In the genomic region with DNA sequence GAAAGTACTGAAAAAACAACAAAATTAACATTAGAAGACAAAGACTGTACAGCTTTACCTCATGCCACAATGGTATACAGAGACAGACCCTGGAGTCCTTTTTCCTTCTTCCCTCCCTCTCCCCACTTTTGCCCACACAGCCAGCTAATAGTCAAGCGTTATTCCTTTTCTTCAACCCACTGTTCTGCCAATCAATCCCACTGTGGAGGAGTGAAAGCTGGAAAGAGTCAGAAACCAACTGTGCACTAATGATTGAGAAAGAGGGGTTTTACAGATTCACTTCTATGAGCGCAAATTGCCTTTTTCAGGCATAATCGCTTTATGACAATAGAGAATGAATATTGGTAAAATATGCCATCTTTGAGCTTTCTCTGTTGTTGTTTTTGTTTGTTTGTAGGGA, we compare ENCODE assay signal across 20 mouse cellular contexts. TPM values are rescaled to one million over a fixed set of nuclear protein-coding genes. Genes with fewer than 3 reads are reported as not detected.
DNase-seq lines count a peak whose midpoint lies in the region; ATAC-seq lines count a peak whose summit lies in the region.
"Had no signal": no experiment of that assay in that cellular context is flagged by ENCODE, and none has a peak within 500 bp of the region (broad histone marks: within the 10 kb centered on the region; RNA-seq: fewer than 3 reads in every experiment).

No protein-coding gene starts in this region.

- no peak overlapping the region for H3K4me3 ChIP-seq in liver, embryonic 12.5 days
- H3K4me3 ChIP-seq: embryonic facial prominence, embryonic 10.5 days; embryonic facial prominence, embryonic 12.5 days; forebrain, embryonic 13.5 days; forebrain, embryonic 15.5 days had no signal

- peaks cover 51% of the 10 kb centered on the region for H3K4me1 ChIP-seq in liver, embryonic 12.5 days
- H3K4me1 ChIP-seq: embryonic facial prominence, embryonic 12.5 days had no signal

- H3K4me2 ChIP-seq in liver, embryonic 12.5 days = no peak overlapping the region
- H3K4me2 ChIP-seq: embryonic facial prominence, embryonic 12.5 days; forebrain, embryonic 13.5 days; forebrain, embryonic 15.5 days had no signal

- no peak overlapping the region for H3K9ac ChIP-seq in liver, embryonic 12.5 days
- H3K9ac ChIP-seq: embryonic facial prominence, embryonic 12.5 days; forebrain, embryonic 13.5 days; forebrain, embryonic 15.5 days had no signal

- H3K27ac ChIP-seq in liver, embryonic 12.5 days = no peak overlapping the region
- H3K27ac ChIP-seq: embryonic facial prominence, embryonic 10.5 days; embryonic facial prominence, embryonic 12.5 days; forebrain, embryonic 13.5 days; forebrain, embryonic 15.5 days had no signal

- ATAC-seq in liver, embryonic 12.5 days = no peak
- ATAC-seq: forebrain, embryonic 13.5 days; forebrain, embryonic 15.5 days had no signal

- 88% methylated on average over 3 of the region's 3 CpGs for WGBS in liver, embryonic 12.5 days (ENCODE audit: insufficient replicate concordance)

- no peaks in the 10 kb centered on the region for H3K27me3 ChIP-seq in liver, embryonic 12.5 days (replicated peaks)
- H3K27me3 ChIP-seq: embryonic facial prominence, embryonic 12.5 days; forebrain, embryonic 13.5 days; forebrain, embryonic 15.5 days had no signal

- H3K9me3 ChIP-seq in liver, embryonic 12.5 days (replicated peaks) = no peaks in the 10 kb centered on the region
- H3K9me3 ChIP-seq: embryonic facial prominence, embryonic 10.5 days; embryonic facial prominence, embryonic 12.5 days; forebrain, embryonic 13.5 days; forebrain, embryonic 15.5 days had no signal

- peak; percentile 28 for DNase-seq in heart, adult 11 months
- no peak for DNase-seq in heart, adult 9 months (ENCODE audit: low spot score in 2 of 2)
- DNase-seq in layer of hippocampus, adult 18-20 months (ENCODE audit: low spot score in 2 of 2) = peak; percentile 52 to 71
- DNase-seq in layer of hippocampus, postnatal 10 days (ENCODE audit: low spot score in 2 of 2) = no peak
- peak; percentile 35 for DNase-seq in layer of hippocampus, adult 9-11 months
- no peak for DNase-seq in layer of hippocampus, postnatal 36 days
- DNase-seq in brain, adult 2 months (ENCODE audit: low read depth, low spot score) = peak; percentile 54
- DNase-seq: adrenal gland, adult 2 months; adrenal gland, postnatal 10 days; adrenal gland, postnatal 25 days; cerebellum, adult 11-12 months; cerebellum, adult 2 months; cerebellum, adult 9-10 months; cerebellum, postnatal 10 days; cerebellum, postnatal 25 days had no signal

- peaks cover 9% of the 10 kb centered on the region for H3K36me3 ChIP-seq in liver, embryonic 12.5 days
- H3K36me3 ChIP-seq: embryonic facial prominence, embryonic 12.5 days; forebrain, embryonic 15.5 days had no signal

RNA-seq across cellular contexts. Expression of a gene that starts 17.0 kb away (rescaled TPM):
- 100 to 1,000 TPM; 213 to 220 TPM for total RNA-seq in layer of hippocampus, adult 18-20 months (2021)
- 100 to 1,000 TPM; 158 to 164 TPM for total RNA-seq in layer of hippocampus, postnatal 10 days (2021)
- 100 to 1,000 TPM; 216 to 228 TPM for total RNA-seq in layer of hippocampus, postnatal 36 days (2021)
- 21.0 and 21.3 TPM in 2 replicates for polyA plus RNA-seq in liver, embryonic 12.5 days (2016; fragmentation: Nextera tagmentation; extraction: Ambion mirVana)

RNA-seq across cellular contexts. Expression of a gene that starts 44.9 kb away (rescaled TPM):
- 10 to 100 TPM; 76.0 to 84.7 TPM for total RNA-seq in layer of hippocampus, adult 18-20 months (2021)
- 10 to 100 TPM; 68.9 to 80.7 TPM for total RNA-seq in layer of hippocampus, postnatal 10 days (2021)
- 10 to 100 TPM; 84.9 to 94.1 TPM for total RNA-seq in layer of hippocampus, postnatal 36 days (2021)
- 18.3 and 18.6 TPM in 2 replicates for polyA plus RNA-seq in liver, embryonic 12.5 days (2016; fragmentation: Nextera tagmentation; extraction: Ambion mirVana)

Comparison
In these comparisons a context has a peak if more than half of its experiments do, and no peak if none do; other contexts are left out.
1. DNase-seq: peak in heart, adult 11 months (single experiment), layer of hippocampus, adult 18-20 months (2 of 2), layer of hippocampus, adult 9-11 months (single experiment) and brain, adult 2 months (single experiment); none in heart, adult 9 months (0 of 2), layer of hippocampus, postnatal 10 days (0 of 2) and layer of hippocampus, postnatal 36 days (0 of 2).